Mouse (Mus musculus): Measurements from ENCODE around the gene Myoc.

Myoc gene

GRCm38 (mm10) chr1:162646083-162646686, 7.2 kb downstream of the Myoc start:
- WGBS = 87% methylated on average over 10 of the region's 10 CpGs

GRCm38 (mm10) chr1:162648416-162648815, 9.5 kb downstream of the Myoc start:
- WGBS = 91% methylated on average over 14 of the region's 14 CpGs

GRCm38 (mm10) chr1:162658119-162658518, 19.2 kb downstream of the Myoc start, which contains the start of gene Myocos:
Gene Myocos, minus strand, starts transcription at chr1:162658219.
- 93% methylated on average over 7 of the region's 7 CpGs for WGBS

DNA sequence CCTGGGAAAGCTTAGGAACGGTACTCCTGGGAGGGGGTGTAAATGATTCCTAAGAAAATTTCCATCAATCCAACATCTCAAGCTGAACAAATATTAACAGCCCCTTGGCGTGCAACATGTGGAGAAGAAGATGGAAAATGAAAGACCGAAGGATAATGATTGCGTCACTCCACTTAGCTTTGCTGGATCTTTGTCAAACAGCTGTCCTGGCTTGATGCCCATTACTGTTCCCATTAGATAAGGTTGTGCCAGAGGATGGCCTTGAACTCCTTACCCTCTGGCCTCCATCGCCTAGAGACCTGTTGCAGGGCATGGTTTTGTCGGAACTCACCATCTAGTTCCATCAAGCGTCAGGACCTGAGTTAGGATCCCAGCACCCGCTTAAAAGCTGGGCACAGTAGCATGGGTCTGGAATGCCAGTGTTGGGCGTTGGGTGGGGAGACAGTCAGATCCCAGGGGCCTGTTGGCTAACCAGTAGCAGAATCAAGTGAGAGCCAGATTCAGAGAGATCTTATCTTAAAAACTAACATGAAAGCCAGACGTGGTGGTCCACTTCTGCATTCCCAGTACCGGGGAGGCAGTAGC, 21.4 kb downstream of the Myoc start:
- 87% methylated on average over 11 of the region's 11 CpGs for WGBS

DNA sequence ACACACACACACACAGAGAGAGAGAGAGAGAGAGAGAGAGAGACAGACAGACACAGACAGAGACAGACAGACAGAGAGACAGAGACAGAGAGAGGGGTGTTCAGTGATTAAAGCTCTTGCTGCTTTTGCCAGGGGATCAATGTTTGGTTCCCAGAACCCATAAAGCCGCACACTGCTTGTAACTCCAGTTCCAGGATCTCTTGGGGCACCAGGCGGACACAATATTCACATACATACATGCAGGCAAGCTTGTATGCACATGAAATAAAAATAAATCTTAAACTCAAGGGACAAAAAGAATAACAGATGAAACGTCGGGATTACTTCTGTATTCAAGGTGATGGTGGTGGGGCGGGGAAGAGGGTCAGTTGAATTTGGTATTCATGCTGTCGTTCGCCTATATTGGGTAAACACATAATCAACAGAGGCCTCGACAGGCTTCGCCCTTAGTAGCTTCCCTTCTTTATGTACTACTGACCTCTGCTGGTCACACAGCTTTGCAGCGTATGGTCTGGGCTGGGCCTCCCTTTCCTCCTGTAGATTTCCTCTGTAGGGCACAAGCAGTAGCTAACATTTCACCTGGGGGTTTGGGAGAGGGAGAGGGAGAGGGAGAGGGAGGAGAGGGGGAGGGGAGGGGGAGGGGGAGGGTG, 26.0 kb downstream of the Myoc start:
- 14% methylated on average over 10 of the region's 10 CpGs for WGBS

DNA sequence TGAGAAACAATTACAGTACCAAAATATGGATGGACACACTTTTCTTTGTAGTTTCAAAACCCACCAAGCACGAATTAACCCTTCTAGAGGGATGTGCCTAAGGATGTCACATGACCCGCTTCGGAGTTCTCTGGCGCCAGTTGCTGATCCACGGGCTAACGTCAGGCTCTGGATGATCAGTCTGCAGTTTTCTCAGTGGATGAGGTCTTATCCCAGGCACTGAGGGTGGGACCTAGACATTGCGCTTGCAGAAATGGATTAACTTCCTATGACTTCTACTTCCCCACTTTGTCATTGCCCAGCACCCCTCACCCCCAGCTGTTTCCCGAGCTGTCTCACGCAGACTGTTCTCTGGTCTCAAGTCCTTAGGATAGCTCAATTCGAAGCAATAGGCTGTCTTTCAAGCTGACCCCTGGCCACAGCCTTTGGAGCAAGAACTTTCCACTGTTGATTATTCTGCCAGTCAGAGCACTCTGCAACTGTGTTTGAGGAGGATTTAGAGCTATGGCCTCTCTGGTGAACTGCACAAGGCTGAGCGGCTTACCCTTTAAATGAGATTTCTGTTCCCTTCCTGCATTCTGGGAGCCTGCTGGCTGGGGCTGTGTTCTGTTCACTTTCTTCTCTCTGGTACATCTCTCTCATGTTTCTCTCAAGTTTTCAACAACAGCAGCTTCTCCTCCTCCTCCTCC, 26.7 kb downstream of the Myoc start:
- WGBS = 4% methylated on average over 11 of the region's 11 CpGs

GRCm38 (mm10) chr1:162693721-162694120, 54.8 kb downstream of the Myoc start:
- 36% methylated on average over 2 of the region's 2 CpGs for WGBS

GRCm38 (mm10) chr1:162697866-162698265, 58.9 kb downstream of the Myoc start:
- WGBS = 76% methylated on average over 6 of the region's 6 CpGs

Data from cerebral cortex, adult 2 months (tissue).